Mouse (Mus musculus): ENCODE measurements around the gene Rars.

DNA sequence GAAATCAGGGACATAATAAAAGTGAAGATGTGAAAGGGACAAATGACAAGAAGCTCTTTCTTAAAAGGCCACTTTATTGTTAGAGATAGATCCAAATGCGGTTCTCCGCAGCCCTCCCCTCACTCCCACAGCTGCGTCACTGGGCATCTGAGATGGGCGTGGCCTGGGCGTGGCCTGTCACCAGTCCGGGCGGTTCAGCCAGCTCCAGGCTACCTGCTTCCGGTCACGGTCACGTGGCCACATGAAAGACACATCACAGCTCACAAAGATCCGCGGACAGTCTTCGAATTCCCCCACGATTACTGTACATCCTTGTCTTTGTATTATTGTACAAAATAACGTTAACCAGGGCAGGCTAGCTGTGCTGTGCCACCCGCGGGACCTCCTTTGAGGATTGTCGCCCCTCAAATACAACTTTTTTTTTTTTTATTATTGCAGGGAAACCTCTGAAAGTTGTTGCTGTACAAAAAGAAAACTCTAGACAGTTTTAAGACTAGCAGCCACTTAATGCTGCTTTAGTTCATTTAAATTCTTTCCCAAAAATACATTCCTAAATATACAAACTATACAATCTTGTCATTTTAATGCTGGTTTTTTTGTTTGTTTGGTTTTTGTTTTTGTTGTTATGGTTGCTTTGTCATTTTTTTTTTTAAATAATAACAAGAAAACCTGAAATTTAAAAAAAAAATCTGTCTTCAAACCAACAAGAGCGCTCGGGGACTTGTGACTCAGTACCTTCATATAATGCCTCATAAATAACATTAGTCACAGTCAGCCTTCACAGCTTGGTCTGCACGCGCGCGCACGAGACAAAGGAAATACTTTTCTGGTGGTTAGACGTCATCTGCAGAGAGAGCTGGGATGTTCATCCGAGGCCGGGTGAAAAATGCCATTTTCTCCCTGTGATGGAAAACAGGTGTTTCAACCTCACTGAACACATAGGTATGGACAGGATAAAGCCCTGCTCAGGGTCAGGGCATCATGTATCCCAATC lies 4.3 kb upstream of the Rars start:
- TF ChIP-seq TAL1 (IDR thresholded peaks at IDR 0.05; ENCODE audit: low read length) (no peak), GATA1 (IDR thresholded peaks at IDR 0.05; ENCODE audit: low read length) (no peak)
